Mouse (Mus musculus): Measurements from ENCODE around the gene Wdpcp. TPM values are rescaled to one million over a fixed set of nuclear protein-coding genes. Genes with fewer than 3 reads are reported as not detected.

Gene Wdpcp
- total RNA-seq, 2 experiments from 2014 or later, result 11.0 to 12.4 TPM

DNA sequence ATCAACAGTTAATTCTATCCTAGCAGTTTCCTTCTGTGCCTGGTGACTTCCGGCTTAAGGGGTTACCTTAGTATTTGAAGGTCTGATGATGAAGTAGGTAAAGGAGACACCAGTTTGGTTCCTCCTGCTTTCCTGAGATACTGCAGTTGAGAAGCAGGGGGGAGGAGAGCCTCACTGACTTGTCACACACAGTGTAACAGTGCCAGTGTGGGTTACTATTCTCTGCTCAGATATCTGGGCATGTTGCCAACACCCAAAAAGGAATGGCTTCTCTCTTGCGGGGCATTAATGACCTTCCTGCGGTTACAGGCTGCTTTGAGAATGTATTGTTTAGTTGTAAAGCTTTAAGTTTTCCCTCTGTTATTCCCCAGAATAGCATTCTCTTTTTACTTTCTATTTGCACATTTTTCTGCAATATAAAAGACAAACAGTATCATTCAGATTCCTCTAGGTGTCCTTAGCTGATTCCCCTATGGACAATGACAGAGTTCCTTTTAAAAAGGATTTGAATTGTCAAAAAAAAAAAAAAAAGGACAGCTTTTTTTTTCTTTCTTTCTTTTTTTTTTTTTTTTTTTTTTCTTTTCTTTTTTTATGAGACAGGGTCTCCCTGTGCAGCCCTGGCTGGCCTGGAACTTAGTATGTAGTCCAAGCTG is 2.5 kb upstream of the Wdpcp start:
- DNase-seq, result peak in 1 of 2 experiments; percentile 32

DNA sequence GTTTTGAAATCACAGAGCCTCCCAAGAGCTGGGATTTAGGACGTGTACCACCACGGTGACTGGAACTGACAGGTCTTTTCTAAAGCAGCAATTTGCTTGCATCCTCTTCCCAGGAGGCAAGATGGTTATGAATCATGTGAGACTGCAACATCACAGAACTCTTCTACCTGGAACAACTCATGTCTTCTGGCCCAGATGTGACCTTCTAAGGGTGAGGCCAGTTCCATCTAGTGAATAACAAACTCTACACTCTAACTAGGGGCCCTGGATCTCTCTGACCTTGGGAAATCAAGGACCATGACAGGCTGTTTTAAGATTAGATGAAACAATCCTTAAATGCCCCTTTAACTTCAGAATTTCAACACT is 1.9 kb upstream of the Wdpcp start:
- no peak for DNase-seq

DNA sequence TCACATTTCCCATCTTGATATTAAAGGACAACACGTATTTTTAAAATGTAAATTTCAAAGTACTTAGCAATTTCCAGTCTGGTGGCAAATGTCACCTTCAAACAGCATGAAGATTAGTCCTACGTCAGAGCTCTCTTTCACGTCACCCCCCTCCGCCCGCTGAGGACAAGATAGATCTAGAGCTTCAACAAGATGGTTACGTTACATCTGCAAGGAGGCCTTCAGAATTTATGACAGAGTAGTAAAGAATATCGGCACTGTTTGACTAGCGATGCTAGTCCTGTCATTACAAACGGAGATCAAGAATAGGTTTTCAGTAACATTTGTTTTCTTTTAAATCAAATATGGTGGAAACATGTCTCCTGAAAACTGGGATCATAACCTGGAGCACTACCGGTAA is 1.1 kb upstream of the Wdpcp start:
- DNase-seq, result peak; percentile 18 to 29

DNA sequence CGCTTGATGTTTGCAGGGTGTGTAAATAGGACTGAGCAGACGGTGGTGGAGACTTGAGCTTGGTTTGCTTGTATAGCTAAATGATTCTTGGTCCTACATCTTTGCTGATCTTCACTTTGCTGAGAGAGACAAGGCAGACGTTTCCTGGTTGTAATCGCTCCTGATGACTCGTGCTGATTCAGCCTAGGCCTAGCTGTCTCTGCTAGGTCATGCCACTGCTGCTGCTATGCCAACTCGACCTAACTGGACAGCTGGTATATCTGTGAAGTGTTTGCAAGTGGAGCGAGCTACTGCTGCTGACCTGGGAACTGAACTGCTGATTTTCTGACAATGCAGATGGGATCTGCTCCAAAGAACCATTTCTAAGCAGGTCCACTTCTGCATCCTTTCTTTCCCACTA is 9.4 kb downstream of the Wdpcp start:
- DNase-seq, result no peak

DNA sequence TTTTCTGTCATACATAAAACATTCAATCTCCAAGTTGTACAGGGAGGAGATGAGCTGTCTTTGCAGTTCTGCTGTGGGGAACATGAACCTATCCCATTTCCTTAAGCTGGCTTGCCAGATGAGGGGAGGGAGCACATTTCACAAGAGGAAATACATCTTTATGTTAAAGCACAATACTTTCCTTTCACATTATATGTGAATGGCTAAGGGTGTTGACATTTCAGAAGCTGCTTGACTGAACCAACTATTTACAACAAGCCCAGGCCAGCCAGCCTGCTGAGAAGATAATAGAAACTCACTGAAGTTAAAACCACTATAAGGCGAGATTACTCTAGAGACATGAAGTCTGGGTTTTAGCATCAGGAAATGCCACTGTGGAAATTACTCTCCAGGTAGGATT is 11.3 kb downstream of the Wdpcp start:
- DNase-seq, result no peak

DNA sequence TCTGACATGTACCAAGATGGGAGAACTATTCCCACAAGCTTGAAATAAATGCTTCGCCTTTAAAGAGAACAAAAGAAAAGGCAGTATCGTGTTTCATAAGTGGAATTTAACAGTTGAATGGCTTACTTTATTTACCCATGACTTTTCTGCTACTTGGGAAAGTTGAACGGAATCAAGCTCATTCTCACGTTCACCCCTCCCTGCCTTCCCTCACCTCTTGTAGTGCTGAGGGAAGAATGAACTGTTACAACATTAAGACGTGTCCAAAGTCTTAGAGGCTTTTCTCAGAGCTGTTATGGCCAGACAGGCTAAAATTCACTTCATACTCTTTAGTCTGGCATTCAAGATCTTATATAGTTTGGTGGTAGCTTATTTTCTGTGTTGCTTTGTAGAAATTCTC is 30.5 kb downstream of the Wdpcp start:
- DNase-seq, result no peak

DNA sequence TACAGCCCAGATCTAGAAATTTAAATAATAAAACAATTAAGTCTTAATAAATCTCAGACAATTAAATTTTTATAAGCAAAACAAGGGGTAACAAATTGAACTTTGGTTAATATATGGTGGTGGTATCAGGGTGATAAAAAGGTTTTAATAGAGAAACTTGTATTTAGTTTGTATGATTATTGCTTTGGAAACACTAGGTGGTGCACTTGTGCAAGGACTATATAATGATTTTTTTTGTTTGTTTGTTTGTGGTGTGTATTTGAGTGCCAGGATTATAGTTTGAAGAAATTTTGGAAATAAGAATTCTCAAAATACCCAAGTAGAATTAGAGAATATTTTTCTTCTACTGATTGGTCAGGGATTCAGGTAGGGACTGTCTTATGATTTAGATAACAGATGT is 43.9 kb downstream of the Wdpcp start:
- no peak for DNase-seq

DNA sequence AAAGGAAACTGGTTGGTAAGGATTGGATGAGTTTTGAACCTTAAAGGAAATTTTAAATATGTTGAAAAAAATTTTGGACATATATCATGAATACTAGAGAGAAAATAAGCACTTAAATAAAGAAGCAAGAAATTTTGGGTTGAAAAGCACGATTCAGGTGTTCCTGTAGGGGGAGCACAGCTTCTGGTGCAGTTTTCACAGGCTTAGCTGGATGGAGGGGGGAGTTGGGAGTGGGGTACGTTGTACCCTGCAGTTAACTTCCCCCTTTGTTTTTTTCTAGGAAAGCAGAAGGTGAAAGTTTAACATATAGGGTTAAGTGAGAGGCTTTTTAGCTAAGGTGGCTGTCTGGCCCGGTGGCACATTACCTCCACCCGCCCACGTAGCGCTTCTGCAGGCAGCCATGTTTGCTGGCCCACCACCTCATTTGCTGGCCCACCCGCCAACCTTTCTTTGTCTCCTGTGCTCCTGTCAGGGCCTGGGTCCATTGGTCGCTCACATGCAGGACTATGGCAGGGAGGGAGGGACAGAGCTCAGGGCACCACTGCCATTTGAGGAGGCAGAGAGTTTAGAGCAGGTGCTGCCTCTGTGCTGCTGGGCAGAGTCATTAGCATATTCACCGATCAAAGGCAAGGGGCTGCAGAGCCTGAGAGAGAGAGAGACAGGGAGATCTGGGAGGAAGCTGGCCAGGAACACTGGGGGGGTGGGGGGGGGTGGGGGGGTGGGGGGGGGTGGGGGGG is 62.3 kb downstream of the Wdpcp start:
- DNase-seq, result no peak

DNA sequence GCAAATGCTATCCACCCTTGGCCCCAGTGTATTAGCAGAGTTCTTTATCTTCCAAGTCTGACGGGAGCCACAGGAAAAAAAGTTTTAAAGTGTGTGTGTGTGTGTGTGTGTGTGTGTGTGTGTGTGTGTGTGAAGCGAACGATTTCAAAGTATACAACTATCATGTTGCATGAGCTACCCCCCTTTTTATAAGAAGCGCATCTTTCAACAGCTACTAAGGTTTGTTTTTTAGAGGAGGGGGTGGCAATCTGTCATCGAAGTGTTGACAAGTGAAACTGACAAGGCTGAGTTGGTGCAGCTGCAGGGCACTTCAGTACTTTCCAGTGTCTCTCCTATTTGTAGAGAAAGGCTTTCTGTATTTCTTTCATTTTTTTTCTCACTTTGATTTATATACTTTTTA is 66.3 kb downstream of the Wdpcp start:
- no peak for DNase-seq

DNA sequence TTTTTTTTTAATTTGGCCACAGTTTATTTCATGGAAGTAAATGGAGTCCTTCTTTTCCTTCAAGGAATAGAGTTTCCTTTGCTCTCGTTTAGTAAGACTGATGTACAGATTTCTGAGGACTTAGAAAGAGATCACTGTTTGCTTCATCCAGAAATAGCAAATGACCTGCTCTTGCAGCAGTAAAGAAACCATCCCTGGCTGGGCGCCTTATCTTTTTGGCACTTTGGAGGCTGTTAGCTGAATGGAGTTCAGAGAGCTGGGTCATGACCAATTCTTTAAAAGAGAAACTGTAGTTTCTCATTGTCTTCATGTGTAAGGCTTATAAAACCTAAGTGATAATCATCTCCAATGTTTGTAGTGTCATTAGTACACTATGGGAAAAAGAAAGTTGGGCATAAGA is 67.5 kb downstream of the Wdpcp start:
- no peak for DNase-seq

DNA sequence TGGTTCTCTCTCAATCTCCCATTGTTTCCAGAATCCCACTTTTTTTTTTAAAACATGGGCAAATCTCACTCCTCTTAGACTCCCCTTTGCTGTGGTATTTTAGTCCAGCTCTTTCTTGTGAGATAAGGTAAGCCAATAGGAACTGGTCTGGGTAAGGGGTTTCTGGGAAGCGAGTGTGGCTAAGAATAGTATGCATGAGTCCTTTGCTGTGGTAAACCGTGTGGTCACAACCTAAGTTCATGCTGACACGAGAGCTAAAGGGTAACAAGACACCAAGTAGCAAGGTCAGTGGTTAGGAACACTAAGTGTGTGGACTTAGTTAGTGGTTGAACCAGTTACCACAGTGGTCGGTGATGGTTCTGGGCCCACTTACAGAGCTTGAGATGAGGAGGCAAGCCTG is 72.2 kb downstream of the Wdpcp start:
- no peak for DNase-seq

DNA sequence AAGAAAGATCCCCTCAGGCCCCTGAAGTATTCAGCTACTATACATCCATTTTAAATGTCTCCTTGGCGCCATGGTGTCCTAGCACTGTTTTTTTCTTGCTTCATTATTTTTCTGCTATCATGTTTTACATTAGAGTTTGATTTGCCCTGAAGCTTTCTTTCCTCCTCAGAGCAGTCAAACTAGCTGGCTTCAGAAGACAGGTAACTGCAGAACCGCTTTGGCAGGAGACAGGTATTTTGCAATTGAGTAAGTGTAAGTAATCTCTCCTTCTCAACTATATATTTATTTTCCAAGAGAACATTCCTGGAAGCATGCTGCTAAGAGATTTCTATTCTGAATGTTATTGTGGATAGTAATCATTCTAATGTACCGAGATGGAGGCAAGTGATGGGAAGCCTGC is 74.1 kb downstream of the Wdpcp start:
- no peak for DNase-seq

DNA sequence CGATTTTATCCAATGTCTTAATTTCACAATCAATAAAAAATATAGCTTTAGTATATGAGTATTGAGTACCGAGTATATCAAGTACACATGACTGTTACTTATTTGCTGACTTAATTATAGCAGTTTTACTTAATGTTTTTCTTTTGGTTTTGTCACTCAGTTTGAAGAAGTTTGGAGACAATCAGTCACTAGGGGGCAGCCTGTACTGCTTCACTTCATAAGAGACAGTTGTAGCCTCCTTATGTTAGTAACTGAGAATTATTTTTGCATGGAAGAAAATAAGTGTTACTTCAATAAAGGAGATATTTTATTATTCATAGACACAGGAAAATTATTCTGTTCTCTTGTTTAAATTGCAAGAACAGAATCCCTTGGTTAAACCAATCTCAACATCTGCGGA is 87.0 kb downstream of the Wdpcp start:
- DNase-seq, result no peak

DNA sequence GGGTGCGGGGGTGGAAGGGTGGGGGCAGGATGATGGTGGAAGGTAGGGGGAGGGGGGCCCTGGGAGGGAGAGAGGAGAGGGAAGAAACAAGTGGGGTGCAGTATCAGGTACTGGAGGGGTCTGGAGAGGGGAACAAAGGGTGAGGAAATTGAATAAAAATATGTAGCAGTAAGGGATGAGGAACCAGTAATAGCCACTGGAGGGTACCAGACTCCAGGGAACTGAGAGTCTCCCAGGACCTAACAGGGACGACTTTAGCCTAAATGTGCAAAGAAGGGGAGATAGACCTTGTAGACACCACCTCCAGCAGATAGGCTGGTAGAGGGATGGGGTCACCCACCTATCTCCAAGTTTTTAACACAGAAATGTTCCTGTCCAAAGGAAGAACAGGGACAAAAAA is 105.0 kb downstream of the Wdpcp start:
- DNase-seq, result no peak

DNA sequence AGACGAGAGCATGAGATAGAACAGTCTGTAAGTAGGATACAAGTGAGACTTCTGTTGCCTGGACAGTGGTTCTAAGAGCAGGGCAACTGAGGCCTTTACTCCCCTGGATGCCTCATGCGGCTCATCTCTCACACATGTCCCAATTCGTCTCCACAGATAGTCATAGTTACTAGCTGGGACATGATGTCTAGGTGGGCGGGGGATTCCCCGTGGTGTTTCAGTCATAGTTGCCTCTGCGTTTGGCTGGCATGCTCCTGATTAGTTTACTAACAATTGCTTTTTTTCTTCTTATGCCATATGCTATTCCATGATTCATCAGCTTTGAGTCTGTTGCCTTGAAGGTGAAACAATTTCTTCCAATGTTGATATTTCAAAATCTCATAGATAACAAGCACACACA is 116.4 kb downstream of the Wdpcp start:
- DNase-seq, result peak; percentile 67 to 78

DNA sequence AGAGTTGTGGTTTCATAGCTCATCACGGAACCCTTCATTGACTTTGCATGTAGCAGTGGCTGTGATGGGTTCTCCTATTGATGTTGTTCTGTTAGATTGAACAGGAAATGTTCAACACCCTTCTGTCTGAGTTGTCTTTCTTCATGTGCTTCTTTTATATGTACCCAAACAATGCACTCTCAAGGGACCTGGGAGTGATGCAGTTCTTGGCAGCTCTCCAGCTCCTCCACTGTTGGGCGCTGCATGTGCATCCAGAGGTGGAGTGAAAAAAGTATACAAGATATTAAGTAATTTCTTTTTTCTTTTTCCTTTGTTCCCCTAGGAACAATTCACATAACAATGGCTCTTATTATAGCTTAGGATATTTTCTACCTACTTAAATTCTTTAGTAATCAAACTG is 118.7 kb downstream of the Wdpcp start:
- no peak for DNase-seq

DNA sequence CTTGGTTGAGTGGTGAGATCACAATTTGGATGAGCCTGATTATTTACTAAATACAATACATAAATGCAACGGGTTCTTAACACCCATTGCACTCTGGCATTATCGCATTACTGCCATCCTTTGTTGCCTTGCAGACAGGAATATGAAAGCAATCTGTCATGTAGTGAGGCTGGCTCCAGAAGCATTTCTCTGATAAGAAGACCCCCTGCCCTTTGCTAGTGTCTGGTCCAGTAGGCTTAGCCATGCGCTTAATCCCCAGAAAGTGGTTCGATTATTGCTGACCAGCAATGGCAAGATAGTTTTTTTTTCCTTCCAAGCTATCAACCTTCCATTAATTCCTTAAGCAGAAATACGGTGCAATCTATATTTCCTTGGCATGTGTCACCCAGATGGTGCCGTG is 122.1 kb downstream of the Wdpcp start:
- DNase-seq, result no peak

DNA sequence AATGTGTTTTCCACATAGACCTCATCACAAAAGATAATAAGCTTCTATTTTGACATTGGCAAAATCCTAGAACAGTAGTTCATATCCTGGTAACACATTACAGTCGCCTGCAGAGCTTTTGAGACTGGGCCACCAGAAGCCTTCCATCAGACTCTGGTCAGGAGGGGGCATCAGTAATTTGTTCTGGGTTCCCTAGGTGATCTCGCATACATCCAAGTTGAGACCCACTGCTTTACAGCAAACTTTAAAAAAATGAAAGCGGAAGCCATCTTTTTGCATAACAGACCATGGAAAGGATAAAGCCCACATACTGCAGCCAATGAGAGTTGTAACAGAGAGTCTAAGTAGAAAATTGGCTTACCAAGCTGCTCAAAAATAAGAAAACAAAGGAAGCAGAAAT is 125.6 kb downstream of the Wdpcp start:
- DNase-seq, result no peak

DNA sequence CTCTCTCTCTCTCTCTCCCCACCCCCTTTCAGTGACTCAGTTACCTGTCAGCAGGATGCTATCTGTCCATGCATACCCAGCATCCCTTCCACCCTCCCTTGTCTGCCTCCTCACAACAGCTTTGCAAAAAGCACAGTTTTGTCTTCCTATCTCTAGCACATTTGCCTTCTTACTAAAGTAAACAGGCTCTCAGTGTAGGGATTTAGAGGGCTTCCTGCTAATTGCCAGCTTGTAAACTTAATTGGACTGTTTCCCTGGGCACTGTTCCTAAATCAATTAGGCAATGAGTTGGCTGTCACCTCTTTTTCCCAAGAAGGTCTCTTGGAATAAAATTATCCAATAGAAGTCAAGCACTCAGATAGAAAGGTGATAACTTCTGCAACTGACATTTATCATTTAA is 141.5 kb downstream of the Wdpcp start:
- DNase-seq, result peak in 1 of 2 experiments; percentile 4

DNA sequence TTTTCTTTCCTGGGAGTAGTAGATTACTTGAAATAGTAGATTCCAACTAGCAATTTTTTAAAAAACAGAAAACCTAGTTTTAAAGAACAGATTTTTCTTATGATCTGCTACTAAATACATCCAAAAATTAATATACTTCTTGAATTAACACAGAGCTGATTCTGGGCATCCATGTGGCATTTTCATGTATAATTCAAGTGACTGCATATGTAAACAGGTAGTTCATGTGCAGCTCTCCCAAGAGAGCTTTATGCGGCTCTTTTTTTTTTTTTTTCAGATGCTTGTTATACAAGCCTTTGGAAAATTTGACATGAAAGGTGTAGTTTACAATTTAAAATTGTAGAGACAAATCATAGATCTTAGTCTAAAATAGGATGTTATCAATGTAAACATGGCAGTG is 142.0 kb downstream of the Wdpcp start:
- no peak for DNase-seq

DNA sequence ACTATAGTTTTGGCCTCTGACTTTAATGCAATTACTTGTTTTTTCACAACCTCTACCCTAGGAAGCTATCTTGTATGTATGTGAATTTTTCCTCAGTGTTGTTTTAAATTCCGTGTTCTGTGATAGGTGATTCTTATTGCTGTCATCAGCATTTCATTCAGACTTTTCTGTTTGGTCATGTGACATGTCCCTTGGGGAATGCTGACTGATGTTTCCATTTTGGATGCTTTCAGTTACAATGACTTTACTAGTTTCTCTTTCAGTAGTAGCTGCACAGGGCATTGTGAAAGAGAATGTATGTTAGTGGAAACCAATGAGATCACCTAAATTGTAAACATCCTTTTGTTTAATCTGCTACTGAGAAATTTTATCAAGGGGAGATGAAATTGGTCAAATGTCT is 154.3 kb downstream of the Wdpcp start:
- no peak for DNase-seq

DNA sequence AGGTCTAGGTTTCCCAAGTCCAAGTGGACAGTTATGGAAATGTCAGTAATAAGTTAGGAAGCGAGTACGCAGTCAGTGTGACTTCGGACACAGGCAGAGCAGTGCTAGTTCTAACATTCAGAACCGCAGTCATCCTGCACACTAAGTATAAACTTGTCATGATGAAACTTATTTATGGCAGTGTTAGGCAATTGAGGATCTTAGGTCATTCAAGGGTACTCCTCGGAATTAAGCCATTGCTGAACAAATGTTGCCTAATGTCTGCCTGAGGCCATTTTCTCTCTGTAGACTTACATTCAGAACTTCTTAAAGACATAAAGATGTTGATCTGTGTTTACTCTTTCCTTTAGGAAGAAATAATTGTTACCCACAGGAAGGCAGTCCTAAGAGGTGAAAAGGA is 157.0 kb downstream of the Wdpcp start:
- no peak for DNase-seq

DNA sequence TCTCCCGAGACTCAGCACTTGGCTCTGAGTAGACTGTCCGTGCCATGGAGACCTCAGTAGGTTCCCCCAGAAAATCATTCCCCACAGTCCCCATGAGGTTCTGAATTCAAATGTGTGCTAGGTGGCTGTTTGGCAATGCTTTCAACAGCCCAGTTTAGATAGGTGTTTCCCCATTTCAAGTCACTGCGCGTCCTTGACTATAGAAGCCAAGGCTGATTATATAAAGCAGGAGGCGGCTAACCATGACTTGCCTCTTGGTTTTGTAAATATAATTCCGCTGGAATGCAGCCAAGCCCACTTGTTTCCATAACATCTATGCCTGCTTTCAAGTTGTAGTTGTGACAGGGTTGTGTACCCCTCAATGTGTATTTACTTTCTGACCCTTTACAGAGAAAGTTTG is 157.9 kb downstream of the Wdpcp start:
- no peak for DNase-seq

DNA sequence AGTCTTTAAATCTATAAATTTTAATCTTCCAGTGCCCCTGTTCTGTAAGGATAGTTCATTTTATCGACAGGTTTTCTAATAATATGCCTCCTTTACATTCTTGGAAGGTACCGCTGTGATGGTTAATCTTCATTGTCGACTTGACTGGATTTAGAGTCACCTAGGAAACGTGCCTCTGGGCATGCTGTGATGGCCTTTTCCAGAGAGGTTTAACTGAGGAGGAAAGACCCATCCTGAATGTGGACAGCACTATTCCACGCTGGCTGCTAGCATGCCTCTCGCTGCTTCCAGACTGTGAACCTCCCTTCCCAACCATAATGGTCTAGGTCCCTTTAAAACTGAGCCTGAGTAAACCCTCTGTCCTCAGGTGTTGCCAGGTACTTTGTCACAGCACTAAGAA is 163.2 kb downstream of the Wdpcp start:
- DNase-seq, result no peak

DNA sequence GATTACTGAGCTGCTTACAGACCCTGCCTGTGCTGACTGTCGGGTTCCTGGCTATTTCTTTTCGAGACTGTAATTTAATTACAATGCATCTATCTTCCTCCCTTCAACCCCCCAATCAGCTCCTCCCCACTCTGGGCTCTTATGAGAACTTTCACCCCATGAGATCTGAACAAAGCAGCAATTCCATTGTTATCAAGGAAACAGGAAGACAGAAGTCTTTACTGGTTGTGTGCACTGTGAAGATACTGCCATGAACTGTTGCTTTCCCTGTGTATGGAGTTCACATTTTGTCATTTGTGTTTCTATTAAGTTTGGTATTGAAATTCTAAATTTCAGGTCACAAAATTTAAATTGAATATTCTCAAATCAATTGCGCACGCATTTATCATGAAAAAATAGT is 177.5 kb downstream of the Wdpcp start:
- DNase-seq, result no peak

Data from layer of hippocampus, postnatal 36 days (tissue).